Mouse (Mus musculus) CH12.LX (cell line): ENCODE data around the gene Tssk2.

Experiments
- CHD1 ChIP-seq: IDR thresholded peaks from 2 replicates; pipeline ENCODE4 v1.6.1; 2012; ENCODE audit warnings: low read depth, low read length, improper control_type of control experiment, inconsistent platforms
- CTCF ChIP-seq, 2 experiments: IDR thresholded peaks in 1 of 2; conservative IDR thresholded peaks in 1 of 2; 2 replicates each; pipeline ENCODE4 v1.5.1; 2011 to 2012; ENCODE audit warnings: low read depth in 2 of 2, low read length in 2 of 2, improper control_type of control experiment in 1 of 2, inconsistent platforms in 1 of 2, mild to moderate bottlenecking in 1 of 2, moderate library complexity in 1 of 2
- MAZ ChIP-seq: IDR thresholded peaks from 2 replicates; pipeline ENCODE4 v1.6.1; 2012; ENCODE audit warnings: low read depth, mild to moderate bottlenecking, inconsistent platforms, low read length, improper control_type of control experiment, moderate library complexity
- SIN3A ChIP-seq: IDR thresholded peaks from 2 replicates; pipeline ENCODE4 v1.6.1; 2012; ENCODE audit warnings: low read length, improper control_type of control experiment, inconsistent platforms

- TF ChIP-seq CTCF (conservative IDR thresholded peaks at IDR 0.05 in 1 of 2, IDR thresholded peaks at IDR 0.05 in 1 of 2; ENCODE audit: low read depth in 2 of 2, low read length in 2 of 2) (no peak), CHD1 (no peak), SIN3A (no peak), MAZ (no peak)
Observed at GRCm38 (mm10) chr16:17934445-17934910, 36.0 kb downstream of the Tssk2 start.
